Mouse (Mus musculus) mouse trophoblast stem cell (cell line): ENCODE data around the gene Ccdc32.

Experiments used
- in situ Hi-C, 2 experiments: fragments of 300-500 bp; cut with MseI, MboI; formaldehyde crosslinking; loops; 2 replicates in 1 of 2; 3 replicates in 1 of 2; pipeline ENCODE4 v1.15.1; 2025

The Ccdc32 gene

GRCm38 (mm10) chr2:119015604-119016180 lies 13.5 kb downstream of the Ccdc32 start:
- in situ Hi-C loops = no loop called here

- in situ Hi-C loops = no loop called here
Observed at GRCm38 (mm10) chr2:119014989-119015388, 14.2 kb downstream of the Ccdc32 start.

GRCm38 (mm10) chr2:119009376-119009775 lies 19.8 kb downstream of the Ccdc32 start:
- in situ Hi-C loops = no loop called here

- in situ Hi-C loops = no loop called here
Observed at GRCm38 (mm10) chr2:119006886-119007285, 22.3 kb downstream of the Ccdc32 start.

GRCm38 (mm10) chr2:118999025-118999639 lies 30.1 kb downstream of the Ccdc32 start:
- in situ Hi-C loops = no loop called here

- in situ Hi-C loops = no loop called here
Observed at GRCm38 (mm10) chr2:118998115-118998866, 30.9 kb downstream of the Ccdc32 start.

- in situ Hi-C loops = no loop called here
Observed at GRCm38 (mm10) chr2:118996798-118997105, 32.4 kb downstream of the Ccdc32 start.

GRCm38 (mm10) chr2:118995919-118996797 lies 33.0 kb downstream of the Ccdc32 start:
- in situ Hi-C loops = no loop called here

GRCm38 (mm10) chr2:118995490-118995889 lies 33.7 kb downstream of the Ccdc32 start:
- in situ Hi-C loops = no loop called here

GRCm38 (mm10) chr2:118983812-118984211 lies 45.4 kb downstream of the Ccdc32 start:
- in situ Hi-C loops = no loop called here

- in situ Hi-C loops = no loop called here
Observed at GRCm38 (mm10) chr2:118980841-118981240, 48.4 kb downstream of the Ccdc32 start.

GRCm38 (mm10) chr2:118978064-118978463 lies 51.1 kb downstream of the Ccdc32 start:
- in situ Hi-C loops = no loop called here

GRCm38 (mm10) chr2:118976941-118977340 lies 52.3 kb downstream of the Ccdc32 start:
- in situ Hi-C loops = no loop called here

GRCm38 (mm10) chr2:118976282-118976929 lies 52.8 kb downstream of the Ccdc32 start:
- in situ Hi-C loops = no loop called here

GRCm38 (mm10) chr2:118975855-118976254 lies 53.3 kb downstream of the Ccdc32 start:
- in situ Hi-C loops = no loop called here

GRCm38 (mm10) chr2:118972687-118973376 lies 56.4 kb downstream of the Ccdc32 start:
- in situ Hi-C loops = no loop called here

- in situ Hi-C loops = no loop called here
Observed at GRCm38 (mm10) chr2:118972048-118972447, 57.1 kb downstream of the Ccdc32 start.

- in situ Hi-C loops = no loop called here
Observed at GRCm38 (mm10) chr2:118969585-118970147, 59.5 kb downstream of the Ccdc32 start.
